Mouse (Mus musculus): Measurements from ENCODE around the gene Coro1b. TPM values are rescaled to one million over a fixed set of nuclear protein-coding genes. Genes with fewer than 3 reads are reported as not detected.

Gene Coro1b
- polyA plus RNA-seq, 1 experiment from 2014 or later: 159 TPM

GRCm38 (mm10) chr19:4164100-4164499 lies 15.7 kb downstream of the Coro1b start:
- ATAC-seq (ENCODE audit: insufficient number of reproducible peaks, low FRiP score, low TSS enrichment, low read depth): no peak
- H3K4me2 ChIP-seq (replicated peaks): no peak overlapping the region

GRCm38 (mm10) chr19:4164721-4165120 lies 16.3 kb downstream of the Coro1b start:
- peaks cover 14% of the 10 kb centered on the region for H3K4me1 ChIP-seq
- ATAC-seq (ENCODE audit: insufficient number of reproducible peaks, low FRiP score, low TSS enrichment, low read depth): no peak
- no peak overlapping the region for H3K4me2 ChIP-seq (replicated peaks)
- H3K27ac ChIP-seq (replicated peaks): no peak overlapping the region
- H3K27me3 ChIP-seq: no peaks in the 10 kb centered on the region
- no peaks in the 10 kb centered on the region for H3K9me3 ChIP-seq (replicated peaks)
- peaks cover 18% of the 10 kb centered on the region for H3K36me3 ChIP-seq
- no peak overlapping the region for H3K9ac ChIP-seq
- WGBS: 80% methylated on average over 2 of the region's 2 CpGs
- no peak overlapping the region for H3K4me3 ChIP-seq (replicated peaks)

More at GRCm38 (mm10) chr19:4164100-4164499, 15.7 kb downstream of the Coro1b start:
- no peak overlapping the region for H3K9ac ChIP-seq
- 77% methylated on average over 3 of the region's 3 CpGs for WGBS
- H3K4me1 ChIP-seq: peaks cover 12% of the 10 kb centered on the region
- no peak overlapping the region for H3K27ac ChIP-seq (replicated peaks)
- peaks cover 25% of the 10 kb centered on the region for H3K36me3 ChIP-seq
- no peak overlapping the region for H3K4me3 ChIP-seq (replicated peaks)
- H3K27me3 ChIP-seq: no peaks in the 10 kb centered on the region
- no peaks in the 10 kb centered on the region for H3K9me3 ChIP-seq (replicated peaks)

- H3K4me1 ChIP-seq: peaks cover 29% of the 10 kb centered on the region
- no peaks in the 10 kb centered on the region for H3K36me3 ChIP-seq
- H3K4me3 ChIP-seq (replicated peaks): no peak overlapping the region
- no peaks in the 10 kb centered on the region for H3K9me3 ChIP-seq (replicated peaks)
- no peak overlapping the region for H3K4me2 ChIP-seq (replicated peaks)
- H3K27me3 ChIP-seq: no peaks in the 10 kb centered on the region
- H3K9ac ChIP-seq: no peak overlapping the region
- no peak for ATAC-seq (ENCODE audit: insufficient number of reproducible peaks, low FRiP score, low TSS enrichment, low read depth)
- H3K27ac ChIP-seq (replicated peaks): no peak overlapping the region
- 77% methylated on average over 9 of the region's 9 CpGs for WGBS
These were observed 18.5 kb downstream of the Coro1b start for GRCm38 (mm10) chr19:4166678-4167476.

GRCm38 (mm10) chr19:4169378-4169784 lies 21.0 kb downstream of the Coro1b start:
- under 1% methylated on average over 43 of the region's 43 CpGs for WGBS
- peak overlapping the region; percentile 91 for H3K4me2 ChIP-seq (replicated peaks)
- H3K9me3 ChIP-seq (replicated peaks): no peaks in the 10 kb centered on the region
- H3K36me3 ChIP-seq: no peaks in the 10 kb centered on the region
- ATAC-seq (ENCODE audit: insufficient number of reproducible peaks, low FRiP score, low TSS enrichment, low read depth): peak; percentile 94
- no peaks in the 10 kb centered on the region for H3K27me3 ChIP-seq
- peak overlapping the region; percentile 52 for H3K4me3 ChIP-seq (replicated peaks)
- H3K9ac ChIP-seq: peak overlapping the region; percentile 74
- H3K27ac ChIP-seq (replicated peaks): peak overlapping the region; percentile 91
- H3K4me1 ChIP-seq: peaks cover 25% of the 10 kb centered on the region

GRCm38 (mm10) chr19:4169810-4170209 lies 21.4 kb downstream of the Coro1b start:
- peak; percentile 32 for ATAC-seq (ENCODE audit: insufficient number of reproducible peaks, low FRiP score, low TSS enrichment, low read depth)

GRCm38 (mm10) chr19:4170723-4171392 lies 22.4 kb downstream of the Coro1b start:
- Histone ChIP-seq H3K27ac (replicated peaks) (no peak overlapping the region), H3K4me2 (replicated peaks) (no peak overlapping the region), H3K27me3 (no peaks in the 10 kb centered on the region), H3K4me1 (peaks cover 34% of the 10 kb centered on the region), H3K9ac (no peak overlapping the region), H3K36me3 (no peaks in the 10 kb centered on the region), H3K9me3 (replicated peaks) (no peaks in the 10 kb centered on the region), H3K4me3 (replicated peaks) (no peak overlapping the region)
- ATAC-seq (ENCODE audit: insufficient number of reproducible peaks, low FRiP score, low TSS enrichment, low read depth): no peak
- WGBS: 86% methylated on average over 10 of the region's 10 CpGs

More at GRCm38 (mm10) chr19:4169810-4170209, 21.4 kb downstream of the Coro1b start:
- Histone ChIP-seq H3K9ac (peak overlapping the region; percentile 74), H3K36me3 (no peaks in the 10 kb centered on the region), H3K4me3 (replicated peaks) (peak overlapping the region; percentile 52), H3K27me3 (no peaks in the 10 kb centered on the region), H3K4me1 (peaks cover 25% of the 10 kb centered on the region), H3K4me2 (replicated peaks) (peak overlapping the region; percentile 91), H3K9me3 (replicated peaks) (no peaks in the 10 kb centered on the region), H3K27ac (replicated peaks) (peak overlapping the region; percentile 91)
- WGBS: 4% methylated on average over 27 of the region's 27 CpGs

- no peaks in the 10 kb centered on the region for H3K36me3 ChIP-seq
- no peaks in the 10 kb centered on the region for H3K27me3 ChIP-seq
- no peaks in the 10 kb centered on the region for H3K9me3 ChIP-seq (replicated peaks)
- ATAC-seq (ENCODE audit: insufficient number of reproducible peaks, low FRiP score, low TSS enrichment, low read depth): no peak
- WGBS: 56% methylated on average over 13 of the region's 13 CpGs
- peak overlapping the region; percentile 65 for H3K27ac ChIP-seq (replicated peaks)
- no peak overlapping the region for H3K4me2 ChIP-seq (replicated peaks)
- no peak overlapping the region for H3K4me3 ChIP-seq (replicated peaks)
- H3K9ac ChIP-seq: no peak overlapping the region
- peaks cover 36% of the 10 kb centered on the region for H3K4me1 ChIP-seq
These were observed 23.2 kb downstream of the Coro1b start for GRCm38 (mm10) chr19:4171393-4172290.

GRCm38 (mm10) chr19:4172925-4173324 lies 24.5 kb downstream of the Coro1b start:
- ATAC-seq (ENCODE audit: insufficient number of reproducible peaks, low FRiP score, low TSS enrichment, low read depth): no peak
- H3K4me3 ChIP-seq (replicated peaks): no peak overlapping the region
- H3K4me1 ChIP-seq: peaks cover 36% of the 10 kb centered on the region
- 53% methylated on average over 11 of the region's 11 CpGs for WGBS
- no peak overlapping the region for H3K27ac ChIP-seq (replicated peaks)
- no peaks in the 10 kb centered on the region for H3K27me3 ChIP-seq
- H3K4me2 ChIP-seq (replicated peaks): no peak overlapping the region
- H3K9me3 ChIP-seq (replicated peaks): no peaks in the 10 kb centered on the region
- no peaks in the 10 kb centered on the region for H3K36me3 ChIP-seq
- H3K9ac ChIP-seq: no peak overlapping the region

GRCm38 (mm10) chr19:4175368-4175947 lies 27.0 kb downstream of the Coro1b start, which contains the start of gene Carns1:
Gene Carns1 (minus strand): TSS chr19:4175479.
- 0 out of 2 replicates have a peak within 1 kb of the TSS, but pooled peaks have one; percentile 1 for H3K4me3 ChIP-seq (replicated peaks)
- 8% methylated on average over 11 of the region's 11 CpGs for WGBS
- ATAC-seq (ENCODE audit: insufficient number of reproducible peaks, low FRiP score, low TSS enrichment, low read depth): peak; percentile 74
- H3K9me3 ChIP-seq (replicated peaks): no peaks in the 10 kb centered on the region
- H3K27me3 ChIP-seq: no peaks in the 10 kb centered on the region
- H3K4me1 ChIP-seq: peaks cover 26% of the 10 kb centered on the region
- H3K4me2 ChIP-seq (replicated peaks): peak within 1 kb of the TSS; percentile 26
- no peaks in the 10 kb centered on the region for H3K36me3 ChIP-seq
- peak within 1 kb of the TSS; percentile 24 for H3K27ac ChIP-seq (replicated peaks)
- H3K9ac ChIP-seq: no peak within 1 kb of the TSS

- Histone ChIP-seq H3K4me3 (replicated peaks) (no peak overlapping the region), H3K9me3 (replicated peaks) (no peaks in the 10 kb centered on the region), H3K4me2 (replicated peaks) (no peak overlapping the region), H3K9ac (no peak overlapping the region), H3K4me1 (peaks cover 19% of the 10 kb centered on the region), H3K36me3 (no peaks in the 10 kb centered on the region), H3K27ac (replicated peaks) (no peak overlapping the region), H3K27me3 (no peaks in the 10 kb centered on the region)
- WGBS: 83% methylated on average over 7 of the region's 7 CpGs
- ATAC-seq (ENCODE audit: insufficient number of reproducible peaks, low FRiP score, low TSS enrichment, low read depth): no peak
These were observed 32.0 kb downstream of the Coro1b start for GRCm38 (mm10) chr19:4180411-4180810.

Data from embryonic facial prominence, embryonic 15.5 days (tissue).